Mouse (Mus musculus) forebrain, postnatal 0 days (tissue): Measurements from ENCODE around the gene Vmac. TPM values are rescaled to one million over a fixed set of nuclear protein-coding genes. Genes with fewer than 3 reads are reported as not detected.

Source experiments
- ATAC-seq: fragments of 200-750 bp; cut with Nextera tagmentation; 2 replicates; pipeline ENCODE4 v1.8.0; 2017; ENCODE audit warnings: mild to moderate bottlenecking, moderate library complexity
- DNase-seq: peaks from one replicate; pipeline ENCODE4 v3.0.0-alpha.2; 2015
- H3K27ac ChIP-seq: fragments of 300-500 bp; sonication (generic); 2 replicates; pipeline ENCODE4 v1.5.1; 2014; ENCODE audit warnings: low read depth, mild to moderate bottlenecking, antibody characterized with exemption, low read length, moderate library complexity, mixed read lengths
- H3K27me3 ChIP-seq: fragments of 300-500 bp; sonication (generic); 2 replicates; pipeline ENCODE4 v1.6.1; 2014; ENCODE audit warnings: mild to moderate bottlenecking, low read length, mixed read lengths; ENCODE audit not compliant: insufficient read depth
- H3K36me3 ChIP-seq: fragments of 300-500 bp; sonication (generic); 2 replicates; pipeline ENCODE4 v1.6.1; 2014; ENCODE audit warnings: mild to moderate bottlenecking, moderate library complexity; ENCODE audit not compliant: insufficient read depth
- H3K4me1 ChIP-seq: fragments of 300-500 bp; sonication (generic); 2 replicates; pipeline ENCODE4 v1.6.1; 2014; ENCODE audit warnings: antibody characterized with exemption; ENCODE audit not compliant: insufficient read depth
- H3K4me2 ChIP-seq: fragments of 300-500 bp; sonication (generic); 2 replicates; pipeline ENCODE4 v1.6.1; 2014; ENCODE audit warnings: low read depth, mild to moderate bottlenecking, moderate library complexity
- H3K4me3 ChIP-seq: fragments of 300-500 bp; sonication (generic); 2 replicates; pipeline ENCODE4 v1.5.1; 2014; ENCODE audit warnings: low read depth, low read length, mixed read lengths
- H3K9ac ChIP-seq: fragments of 300-500 bp; sonication (generic); 2 replicates; pipeline ENCODE4 v1.6.1; 2014; ENCODE audit warnings: mild to moderate bottlenecking
- H3K9me3 ChIP-seq: fragments of 300-500 bp; sonication (generic); 2 replicates; pipeline ENCODE4 v1.6.1; 2016; ENCODE audit warnings: low read length
- CTCF ChIP-seq: sonication (generic); IDR thresholded peaks from 2 replicates; pipeline ENCODE4 v1.5.1; 2016; ENCODE audit warnings: antibody characterized with exemption, control low read depth, low read depth
- WGBS: fragments of 180-500 bp; shearing (Covaris S2); extraction: QIAGEN DNeasy Blood & Tissue Kit; methylation state at CpG from one replicate; pipeline ENCODE4 v1.1.7; 2014; 5-methylcytosine and 5-hydroxymethylcytosine counted together
- polyA plus RNA-seq: library from polyadenylated mRNA; unstranded; fragments of >200 nt; fragmentation: Nextera tagmentation; extraction: Ambion mirVana; gene quantifications from 2 replicates; pipeline ENCODE4 v1.2.1, GENCODE M21; 2015
- total RNA-seq: library from RNA; depleted of rRNA; stranded (reverse); fragments of >200 nt; gene quantifications from 2 replicates; pipeline ENCODE4 v1.2.3, GENCODE M21; 2014

The Vmac gene
- total and polyA plus RNA-seq, 2 experiments from 2014 or later: 24.3 to 33.7 TPM

- TF ChIP-seq CTCF: peak; percentile 97
- DNase-seq (peak; percentile 77), ATAC-seq (no peak)
- Histone ChIP-seq H3K4me3 (no peak overlapping the region; the same call in 1 of the 2 replicates), H3K27ac (peak overlapping the region; percentile 93), H3K4me1 (peaks cover 17% of the 10 kb centered on the region; the same call in 1 of the 2 replicates), H3K4me2 (peak overlapping the region; percentile 85), H3K9ac (no peak overlapping the region), H3K9me3 (no peaks in the 10 kb centered on the region), H3K27me3 (peaks cover under 1% of the 10 kb centered on the region; the same call in 1 of the 2 replicates), H3K36me3 (peaks cover 16% of the 10 kb centered on the region)
- 44% methylated on average over 27 of the region's 27 CpGs for WGBS
These were observed 45.2 kb upstream of the Vmac start for GRCm38 (mm10) chr17:56762769-56763731.

- Histone ChIP-seq H3K4me3 (peak overlapping the region; percentile 53), H3K9ac (peak overlapping the region; percentile 69), H3K36me3 (peaks cover 5% of the 10 kb centered on the region), H3K27me3 (peaks cover 10% of the 10 kb centered on the region), H3K4me1 (peaks cover 17% of the 10 kb centered on the region), H3K4me2 (peak overlapping the region; percentile 85), H3K9me3 (no peaks in the 10 kb centered on the region), H3K27ac (peak overlapping the region; percentile 93)
- TF ChIP-seq CTCF: no peak
- peak; percentile 96 for DNase-seq
- 2% methylated on average over 28 of the region's 28 CpGs for WGBS
- ATAC-seq: peak; percentile 61
These were observed 44.2 kb upstream of the Vmac start for GRCm38 (mm10) chr17:56761991-56762410.

DNA sequence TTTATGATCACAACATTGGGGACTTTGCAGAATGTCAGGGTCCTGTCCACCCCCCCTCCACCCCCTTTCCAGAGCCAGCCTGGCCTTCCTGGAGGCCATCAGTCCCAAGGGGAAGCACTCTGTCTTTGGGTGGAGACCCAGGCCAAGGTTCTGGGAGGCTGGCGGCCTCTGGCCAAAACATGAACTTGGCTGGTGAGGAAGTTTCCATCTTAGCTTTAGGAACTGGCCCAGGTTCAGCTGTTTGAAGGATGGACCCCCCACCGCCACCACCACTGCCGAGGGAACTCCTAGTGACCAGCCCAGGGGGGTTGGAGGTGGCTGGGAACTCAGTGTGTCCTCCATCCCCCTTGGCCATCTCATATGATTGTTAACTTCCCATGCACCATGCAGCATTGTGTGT, 43.3 kb upstream of the Vmac start:
- WGBS: 59% methylated on average over 3 of the region's 3 CpGs
- no peaks in the 10 kb centered on the region for H3K9me3 ChIP-seq
- H3K4me3 ChIP-seq: no peak overlapping the region
- peaks cover 19% of the 10 kb centered on the region for H3K27me3 ChIP-seq
- no peaks in the 10 kb centered on the region for H3K36me3 ChIP-seq
- no peak overlapping the region for H3K27ac ChIP-seq
- H3K4me2 ChIP-seq: no peak overlapping the region
- no peak for TF ChIP-seq CTCF
- no peak for DNase-seq
- ATAC-seq: no peak
- H3K4me1 ChIP-seq: peaks cover 17% of the 10 kb centered on the region
- H3K9ac ChIP-seq: no peak overlapping the region

DNA sequence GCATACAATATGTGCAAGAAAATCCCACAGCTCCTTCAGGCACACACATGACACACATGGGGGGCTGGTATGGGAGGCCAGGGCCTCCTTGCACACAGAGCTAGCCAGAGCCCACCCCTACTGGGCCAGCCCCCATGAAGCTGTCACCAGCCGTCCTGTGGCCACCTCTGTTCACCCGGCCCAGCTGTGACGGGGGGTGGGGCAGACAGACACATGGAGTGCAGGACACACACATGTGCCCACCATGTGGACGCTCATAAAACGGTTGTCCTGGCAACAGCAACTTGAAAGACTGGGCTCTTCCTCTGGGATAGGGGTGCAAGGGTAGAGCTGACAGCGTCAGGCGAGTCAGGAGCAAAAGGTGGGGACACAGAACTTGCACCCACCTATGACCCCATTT, 41.4 kb upstream of the Vmac start:
- Histone ChIP-seq H3K4me1 (peaks cover 11% of the 10 kb centered on the region; the same call in 1 of the 2 replicates), H3K27me3 (peaks cover 36% of the 10 kb centered on the region), H3K9ac (no peak overlapping the region), H3K9me3 (no peaks in the 10 kb centered on the region), H3K36me3 (no peaks in the 10 kb centered on the region), H3K27ac (no peak overlapping the region), H3K4me3 (no peak overlapping the region), H3K4me2 (no peak overlapping the region)
- DNase-seq (no peak), ATAC-seq (no peak)
- WGBS: 59% methylated on average over 7 of the region's 7 CpGs
- TF ChIP-seq CTCF: no peak

GRCm38 (mm10) chr17:56758132-56758531, 40.3 kb upstream of the Vmac start:
- no peaks in the 10 kb centered on the region for H3K36me3 ChIP-seq
- peaks cover 45% of the 10 kb centered on the region for H3K27me3 ChIP-seq
- H3K4me1 ChIP-seq: peaks cover 11% of the 10 kb centered on the region; the same call in 1 of the 2 replicates
- WGBS: 5% methylated on average over 12 of the region's 12 CpGs
- ATAC-seq (no peak), DNase-seq (peak; percentile 32)
- no peak overlapping the region for H3K27ac ChIP-seq
- no peak overlapping the region for H3K9ac ChIP-seq
- no peak overlapping the region for H3K4me2 ChIP-seq
- H3K4me3 ChIP-seq: no peak overlapping the region
- TF ChIP-seq CTCF: peak; percentile 52
- no peaks in the 10 kb centered on the region for H3K9me3 ChIP-seq

GRCm38 (mm10) chr17:56757416-56758123, 39.7 kb upstream of the Vmac start, which contains the start of gene Nrtn:
TSS of gene Nrtn (minus strand) at chr17:56757530.
- DNase-seq (peak; percentile 57), ATAC-seq (no peak)
- Histone ChIP-seq H3K36me3 (no peaks in the 10 kb centered on the region), H3K27ac (no peak within 1 kb of the TSS), H3K4me1 (peaks cover 7% of the 10 kb centered on the region; the same call in 1 of the 2 replicates), H3K4me2 (peak within 1 kb of the TSS; percentile 80), H3K9me3 (no peaks in the 10 kb centered on the region), H3K27me3 (peaks cover 45% of the 10 kb centered on the region), H3K4me3 (peak within 1 kb of the TSS; percentile 40), H3K9ac (peak within 1 kb of the TSS; percentile 35; the same call in 1 of the 2 replicates)
- WGBS: under 1% methylated on average over 37 of the region's 48 CpGs
- no peak for TF ChIP-seq CTCF
